Mouse (Mus musculus) lung, postnatal 14 days (tissue): ENCODE measurements around the gene Pls1.

Experiments used
- DNase-seq: peaks from one replicate; pipeline ENCODE4 v3.0.0; 2021

Gene Pls1

GRCm38 (mm10) chr9:95801610-95802451 is 43.3 kb downstream of the Pls1 start:
- DNase-seq, result no peak

GRCm38 (mm10) chr9:95796323-95796722 is 48.8 kb downstream of the Pls1 start:
- DNase-seq, result no peak

- no peak for DNase-seq
Measured at GRCm38 (mm10) chr9:95795844-95796243, 49.3 kb downstream of the Pls1 start.

DNA sequence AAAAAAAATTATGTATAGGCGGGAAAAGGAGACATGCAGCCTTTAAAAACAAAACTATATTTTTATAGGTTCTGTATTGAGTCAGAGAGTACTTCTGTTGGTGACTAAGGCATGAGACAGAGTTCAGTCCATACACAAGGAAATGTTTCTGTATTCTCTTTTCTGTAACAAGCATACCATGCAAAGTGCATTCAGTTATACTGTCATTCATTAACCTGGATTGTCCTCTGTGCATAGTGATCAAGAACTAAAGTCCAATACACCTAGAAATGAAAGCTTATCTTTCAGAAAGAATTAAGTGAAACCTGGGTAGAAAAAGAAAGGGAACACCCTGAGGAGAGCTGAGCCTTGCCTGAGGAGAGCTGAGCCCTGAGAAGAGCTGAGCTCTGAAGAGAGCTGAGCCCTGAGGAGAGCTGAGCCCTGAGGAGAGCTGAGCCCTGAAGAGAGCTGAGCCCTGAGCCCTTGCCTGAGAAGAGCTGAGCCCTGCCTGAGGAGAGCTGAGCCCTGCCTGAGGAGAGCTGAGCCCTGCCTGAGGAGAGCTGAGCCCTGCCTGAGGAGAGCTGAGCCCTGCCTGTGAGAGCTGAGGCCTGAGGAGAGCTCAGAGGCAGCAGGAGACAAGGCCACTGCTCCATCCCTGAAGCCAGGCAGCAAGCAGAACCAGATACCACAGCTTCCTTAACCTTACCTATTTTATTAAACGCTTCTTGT is 49.9 kb downstream of the Pls1 start:
- DNase-seq, result no peak

DNA sequence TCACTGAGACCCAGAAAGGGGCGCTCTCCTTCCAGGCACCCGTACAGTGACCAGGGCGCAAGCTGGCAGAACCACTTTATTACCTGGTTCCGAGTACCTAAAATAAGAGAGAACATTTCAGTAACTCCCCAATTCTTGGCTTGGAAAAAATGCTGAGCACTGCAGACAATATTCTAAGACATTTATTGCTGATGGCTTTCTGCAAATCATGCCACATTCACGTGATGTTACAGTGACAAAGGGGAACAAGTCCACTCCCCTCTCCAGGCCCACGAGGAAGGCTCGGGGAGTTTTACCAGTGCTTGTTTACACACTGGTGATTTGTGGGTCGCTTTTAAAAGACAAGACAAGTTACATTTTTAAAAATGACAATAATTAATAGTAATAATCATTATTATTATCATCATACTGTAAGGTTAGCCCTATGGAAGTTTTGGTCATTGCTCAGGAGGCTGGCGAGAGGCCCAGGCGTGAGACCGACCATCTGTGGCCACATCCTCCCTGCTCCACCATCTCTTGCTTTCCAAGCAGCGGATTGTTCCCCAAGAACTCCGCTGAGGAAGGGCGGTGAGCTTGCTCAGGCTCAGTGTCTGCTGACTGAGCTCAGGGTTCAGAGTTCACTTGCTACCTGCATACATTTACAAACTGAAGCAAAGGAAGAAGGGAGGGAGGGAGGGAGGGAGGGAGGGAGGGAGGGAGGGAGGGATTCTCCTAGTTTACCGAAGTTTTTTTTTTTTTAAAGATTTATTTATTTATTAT is 50.9 kb downstream of the Pls1 start:
- DNase-seq, result no peak

DNA sequence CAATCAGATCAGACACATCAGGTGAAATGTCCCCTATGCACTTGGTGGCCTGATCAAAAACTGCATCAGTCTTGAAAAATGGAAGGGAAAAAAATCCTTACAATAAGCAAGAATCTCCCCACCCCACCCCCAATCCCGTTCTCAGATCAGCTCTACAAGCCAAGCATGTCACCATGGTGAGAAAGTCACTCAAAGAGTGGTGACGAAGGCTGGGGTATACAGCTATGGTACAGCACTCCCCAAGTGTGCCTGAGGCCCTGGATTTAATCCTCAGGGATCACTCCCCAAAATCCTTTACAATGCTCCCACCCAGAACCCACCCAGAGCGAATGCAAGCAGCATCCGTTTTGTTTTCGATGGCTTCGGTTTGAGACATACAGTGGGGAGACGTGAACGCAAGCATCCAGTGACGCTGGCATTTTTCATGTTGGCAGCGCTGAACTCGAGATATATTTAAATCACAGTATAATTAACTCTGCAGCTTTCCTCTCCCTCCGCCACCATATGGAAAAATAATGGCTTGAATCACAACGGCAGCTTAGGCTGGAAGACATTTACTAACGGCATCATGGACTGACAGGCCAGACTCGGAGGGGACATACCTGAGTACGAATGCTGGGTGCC is 60.1 kb downstream of the Pls1 start:
- no peak for DNase-seq

- no peak for DNase-seq
Measured at GRCm38 (mm10) chr9:95783646-95784293, 61.3 kb downstream of the Pls1 start.

DNA sequence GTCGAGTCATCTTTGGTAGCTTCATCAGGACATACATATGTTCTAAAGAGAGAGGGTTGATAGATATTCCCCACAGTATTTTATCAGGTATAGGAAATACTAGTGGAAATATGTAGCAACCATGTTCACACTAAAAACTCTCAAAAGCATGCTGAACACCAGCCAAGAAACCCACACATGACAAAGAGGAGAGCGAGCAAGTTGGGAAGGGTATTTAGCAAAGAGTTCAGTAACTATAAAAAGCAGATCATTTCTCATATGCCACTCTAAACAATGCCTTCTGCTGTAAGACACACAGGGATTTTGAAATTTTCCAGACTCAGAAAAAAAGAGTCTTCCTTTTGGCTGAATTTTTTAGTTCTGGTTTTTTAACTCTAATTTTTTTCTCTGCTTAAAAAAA is 73.4 kb downstream of the Pls1 start:
- DNase-seq, result no peak

DNA sequence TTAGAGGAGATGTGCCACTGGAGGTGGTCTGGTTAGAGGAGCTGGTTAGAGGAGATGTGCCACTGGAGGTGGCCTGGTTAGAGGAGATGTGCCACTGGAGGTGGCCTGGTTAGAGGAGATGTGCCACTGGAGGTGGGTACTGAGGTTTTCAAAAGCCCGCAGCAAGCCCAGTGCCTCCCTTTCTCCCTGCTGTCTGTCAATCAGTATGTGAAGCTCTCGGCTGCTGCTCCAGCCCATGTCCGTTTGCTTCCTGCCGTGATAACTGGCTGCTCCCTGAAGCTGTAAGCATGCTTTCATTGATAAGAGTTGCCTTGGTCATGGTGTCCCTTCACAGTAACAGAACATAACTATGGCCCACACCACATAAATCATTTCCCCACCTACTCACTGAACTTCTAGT is 81.9 kb downstream of the Pls1 start:
- DNase-seq, result no peak

DNA sequence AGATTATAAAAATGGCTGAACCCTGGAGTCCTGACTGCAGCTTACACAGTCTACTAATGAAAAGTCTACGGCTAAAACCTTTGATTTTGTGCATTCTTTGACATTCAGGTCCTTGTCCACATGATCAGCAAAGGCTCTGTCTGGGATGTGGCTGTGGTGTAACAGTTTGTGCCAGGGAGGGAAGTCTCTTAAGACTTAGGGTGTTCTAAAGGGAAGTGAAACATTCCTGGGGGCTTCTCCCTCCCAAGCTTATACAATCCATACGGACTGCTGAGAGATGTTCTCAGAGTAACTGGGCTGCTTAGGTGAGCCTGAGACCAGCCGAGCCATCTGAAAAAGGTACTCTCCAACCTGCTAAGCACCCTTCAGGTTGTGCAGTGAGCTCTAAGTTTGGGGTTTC is 82.9 kb downstream of the Pls1 start:
- DNase-seq, result no peak

DNA sequence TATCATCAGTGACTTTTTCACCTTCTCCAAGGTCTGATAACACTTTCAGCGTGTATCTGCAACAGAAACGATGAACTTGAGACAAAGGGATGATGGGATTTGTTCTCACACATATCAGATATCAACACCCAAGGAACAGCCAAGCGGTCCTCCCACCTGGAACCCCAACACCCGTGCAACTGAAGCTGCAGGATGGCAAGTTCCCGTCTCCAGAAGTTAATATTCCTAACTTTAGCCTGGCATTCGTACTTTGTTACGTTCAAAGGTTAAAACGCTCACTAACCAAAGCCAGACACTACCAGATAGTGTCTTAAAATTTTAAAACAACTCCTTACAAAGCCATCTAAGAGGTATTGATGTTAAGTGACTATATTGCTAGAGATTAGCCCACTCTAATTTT is 83.7 kb downstream of the Pls1 start:
- DNase-seq, result no peak

DNA sequence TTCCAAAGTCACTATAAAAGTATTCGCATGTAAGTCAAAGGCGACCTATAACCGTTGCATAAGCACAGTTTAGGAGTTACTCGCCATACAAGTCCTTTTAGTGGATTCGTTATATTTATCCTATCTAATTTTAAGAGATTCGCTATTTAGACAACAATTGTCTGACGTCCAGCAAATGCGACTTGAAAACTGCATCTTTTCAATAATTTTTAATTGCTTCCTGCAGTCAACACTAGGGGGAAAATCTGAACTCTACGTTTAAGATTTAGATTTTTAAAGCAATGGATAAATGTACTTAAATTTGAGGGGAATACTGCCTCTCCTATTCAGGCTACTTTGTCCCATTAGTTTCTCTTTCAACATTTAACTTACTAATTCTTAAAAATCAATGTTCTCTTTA is 94.4 kb downstream of the Pls1 start:
- DNase-seq, result no peak

GRCm38 (mm10) chr9:95750037-95750511 is 95.0 kb downstream of the Pls1 start, which contains the start of gene Trpc1:
Gene Trpc1 (minus strand): TSS chr9:95750375.
- DNase-seq, result peak; percentile 77

DNA sequence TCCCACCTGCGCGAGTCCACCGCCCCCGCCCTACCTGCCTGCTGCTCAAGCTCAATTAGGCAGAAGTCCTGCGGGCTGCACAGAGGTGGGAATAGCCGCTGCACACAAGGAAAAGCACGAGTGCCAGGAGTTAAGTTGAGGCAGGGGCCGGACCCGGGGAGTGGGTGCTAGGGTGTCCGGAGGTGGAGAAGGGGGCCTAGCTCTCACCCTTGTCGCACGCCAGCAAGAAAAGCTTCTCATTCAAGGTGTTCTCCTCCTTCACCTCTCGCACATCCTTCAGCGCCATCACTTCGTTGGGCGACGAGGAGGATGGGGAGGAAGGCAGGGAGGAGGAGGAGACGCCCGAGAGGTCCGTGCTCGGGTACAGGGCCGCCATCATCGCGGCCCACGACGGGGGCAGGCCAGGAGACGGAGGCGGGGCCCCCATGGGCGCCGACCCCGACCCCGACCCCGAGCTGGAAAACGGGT is 95.6 kb downstream of the Pls1 start:
- peak; percentile 5 for DNase-seq

GRCm38 (mm10) chr9:95747298-95747697 is 97.8 kb downstream of the Pls1 start:
- DNase-seq, result no peak

DNA sequence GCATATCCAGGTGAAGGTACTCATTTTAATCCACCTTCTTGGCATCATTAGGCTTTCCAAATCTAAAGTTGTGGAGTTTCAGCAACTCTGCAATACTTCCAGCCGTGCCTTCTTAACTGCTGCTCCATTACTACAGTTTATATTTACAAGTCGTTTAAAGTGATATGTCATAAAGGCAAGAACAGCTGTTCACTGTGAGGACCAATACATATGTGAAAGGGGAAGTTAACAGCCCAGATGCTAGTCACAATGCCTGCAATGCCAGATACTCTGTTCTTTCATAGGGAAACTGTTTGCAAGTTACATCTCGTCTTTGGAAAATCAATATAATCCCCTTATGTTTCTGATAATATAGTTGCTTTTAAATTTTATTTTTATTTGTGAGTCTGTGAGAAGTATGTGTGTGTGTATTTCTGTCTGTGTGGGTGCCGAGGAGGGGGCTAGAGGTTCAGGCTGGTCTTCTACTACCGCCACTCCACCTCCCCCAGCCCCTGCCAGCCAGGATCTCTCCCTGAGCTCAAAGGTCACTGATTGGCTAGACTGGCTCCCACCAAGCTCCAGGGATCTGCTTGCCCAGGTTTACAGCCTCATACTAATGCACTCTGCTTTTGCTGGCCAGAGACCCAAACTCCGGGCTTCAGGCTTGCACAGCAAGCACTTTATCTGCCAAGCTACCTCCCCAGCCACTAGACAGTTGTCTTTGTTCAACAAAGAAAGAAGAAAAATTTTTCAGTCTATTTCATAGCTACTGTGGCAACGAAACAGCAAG is 100.1 kb downstream of the Pls1 start:
- DNase-seq, result no peak

DNA sequence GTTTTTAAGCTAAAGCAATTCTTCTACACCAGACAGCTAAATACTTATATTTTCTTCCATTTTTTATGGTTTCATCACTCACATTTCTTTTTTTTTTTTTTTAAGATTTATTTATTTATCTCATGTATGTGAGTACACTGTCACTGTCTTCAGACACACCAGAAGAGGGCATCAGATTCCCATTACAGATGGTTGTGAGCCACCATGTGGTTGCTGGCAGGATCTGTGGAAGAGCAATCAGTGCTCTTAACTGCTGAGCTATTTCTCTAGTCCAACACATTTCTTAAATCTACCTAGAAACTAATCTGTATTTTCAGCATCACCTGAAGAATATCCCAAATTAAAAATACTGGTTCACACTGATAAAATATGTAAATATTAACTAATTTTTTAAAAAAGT is 108.9 kb downstream of the Pls1 start:
- no peak for DNase-seq

DNA sequence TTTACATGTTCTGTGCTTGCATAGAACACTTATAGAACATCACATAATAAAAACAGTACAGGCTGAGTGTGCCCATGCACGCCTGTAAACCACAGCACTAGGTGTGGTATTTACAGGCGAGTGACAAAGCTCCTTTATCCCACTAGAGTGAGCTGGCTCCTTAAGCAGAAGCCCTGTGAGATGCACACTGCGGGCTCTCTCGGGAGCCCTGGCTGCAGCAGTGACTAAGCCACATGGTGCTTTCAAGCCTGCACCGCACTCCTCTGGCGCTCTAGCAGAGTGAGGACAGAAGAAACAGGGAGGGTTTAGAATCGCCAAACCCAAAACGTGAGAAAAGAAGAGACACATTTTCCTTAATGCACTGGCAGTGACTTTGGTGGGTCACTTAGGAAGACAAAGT is 132.5 kb downstream of the Pls1 start:
- no peak for DNase-seq

- DNase-seq, result no peak
Measured at GRCm38 (mm10) chr9:95708943-95709342, 136.2 kb downstream of the Pls1 start.

DNA sequence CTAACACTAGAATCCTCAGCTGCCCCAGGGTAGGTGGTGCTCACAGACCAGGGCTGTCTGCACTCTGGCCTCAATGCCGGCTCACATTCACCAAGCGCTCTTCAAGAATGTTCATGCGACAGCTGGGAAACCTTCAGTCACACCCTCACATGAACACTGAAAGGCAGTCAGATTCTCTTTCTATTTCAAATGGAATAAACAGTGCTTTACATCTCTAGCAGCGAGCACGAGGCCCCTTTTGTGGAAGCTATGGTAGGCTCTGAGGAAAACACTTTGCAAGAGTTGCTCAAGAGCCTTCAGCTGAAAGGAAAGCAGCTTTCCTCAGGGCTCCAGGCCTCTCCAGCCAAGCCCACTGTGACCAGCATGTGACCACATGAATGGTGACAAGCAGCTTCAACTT is 139.7 kb downstream of the Pls1 start:
- peak; percentile 77 for DNase-seq

DNA sequence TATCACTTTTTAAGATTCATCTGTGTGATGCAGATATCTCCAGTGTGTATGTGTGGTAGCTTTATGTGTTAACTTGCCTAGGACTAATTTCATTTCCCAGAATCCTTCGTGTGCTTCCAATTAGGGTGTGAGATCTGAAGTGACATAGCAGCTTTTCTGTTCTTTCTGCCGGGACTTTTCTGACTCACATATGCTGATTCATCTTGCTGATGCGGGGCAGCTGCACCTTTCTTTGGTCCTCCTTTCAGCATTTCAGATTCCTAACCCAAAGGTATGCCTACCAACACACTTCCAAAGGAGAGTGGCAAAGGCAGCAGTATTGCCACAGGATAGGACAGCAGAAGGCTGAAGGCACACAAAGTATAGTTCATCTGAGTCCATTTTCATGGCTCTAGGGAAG is 141.0 kb downstream of the Pls1 start:
- DNase-seq, result no peak
